Mouse (Mus musculus) frontal cortex, adult (tissue): ENCODE results near the gene Gpr63.
"Not testable (repeated sequence)": the region's sequence is repeated elsewhere in the genome, so short reads cannot be mapped to it uniquely, and the experiment has no call there.

Source experiments
- ATAC-seq: cut with Nextera tagmentation; 2 replicates; pipeline ENCODE4 v1.9.2; 2017; ENCODE audit warnings: mild to moderate bottlenecking, moderate library complexity, mixed read lengths; ENCODE audit not compliant: low TSS enrichment

Gpr63 gene

DNA sequence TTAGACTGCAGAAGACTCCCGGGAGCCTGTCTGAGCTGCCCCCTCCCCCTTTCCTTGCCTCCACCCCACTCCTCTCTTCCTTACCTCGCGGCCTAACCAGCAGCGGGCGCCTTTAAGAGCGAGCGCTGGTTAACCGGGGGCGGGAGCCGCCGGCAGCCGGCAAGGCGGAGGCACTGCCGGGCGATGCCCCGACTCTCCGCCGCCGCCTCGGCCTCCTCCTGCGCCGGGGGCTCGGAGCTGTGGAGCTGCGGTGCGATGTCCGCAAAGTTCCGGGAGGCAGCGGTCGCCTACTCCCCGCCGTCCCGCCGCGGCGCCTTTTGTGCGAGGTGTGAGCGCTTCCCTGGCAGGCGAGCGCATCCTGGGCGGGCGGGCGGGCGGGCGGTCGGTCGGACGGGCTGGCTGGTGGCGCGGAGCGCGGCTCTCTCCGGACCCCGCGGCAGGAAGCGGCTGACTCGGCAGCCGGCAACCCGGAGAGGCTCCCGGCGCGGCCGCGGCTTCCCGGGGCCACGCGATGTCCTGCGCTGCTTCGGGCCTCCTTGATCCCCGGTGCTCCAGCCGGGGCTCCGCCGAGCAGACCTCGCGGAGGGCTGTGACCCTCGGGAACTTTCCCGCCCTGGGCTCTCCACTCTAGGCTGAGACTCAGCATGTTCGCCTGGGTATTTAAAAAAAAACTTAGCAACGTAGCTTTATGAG is at the start of gene Gpr63:
Gene Gpr63 (plus strand): TSS at position 109 of the 693 bp plus-strand sequence.
- peak; percentile 94 for ATAC-seq

DNA sequence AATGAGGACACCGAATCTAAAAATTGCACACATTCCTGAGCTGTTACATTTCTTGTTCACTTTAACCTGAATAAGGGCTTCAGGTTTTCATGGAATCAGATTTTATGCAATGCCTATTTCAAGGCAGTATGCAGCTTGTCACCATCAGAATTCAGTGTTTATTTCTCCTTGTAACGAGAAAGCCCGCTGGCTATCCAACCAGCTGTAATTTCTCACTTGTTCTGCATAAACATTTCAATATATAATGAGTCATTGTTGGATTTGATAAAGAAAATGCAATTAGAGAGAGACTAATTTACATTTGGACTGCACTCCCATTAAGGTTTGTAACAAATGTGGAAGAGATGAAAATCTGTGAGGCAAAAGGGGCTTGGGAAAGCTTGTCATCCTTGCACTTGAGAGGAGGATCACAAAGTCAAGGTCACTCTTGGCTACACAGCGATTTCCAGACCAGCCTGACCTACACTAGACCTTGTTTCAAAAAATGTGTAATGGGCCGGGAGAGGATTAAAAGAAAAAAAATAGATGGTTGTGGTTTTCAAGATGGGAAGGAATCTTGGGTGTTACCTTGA is 46.1 kb upstream of the Gpr63 start:
- ATAC-seq = peak; percentile 27; the same call in 1 of the 2 replicates

DNA sequence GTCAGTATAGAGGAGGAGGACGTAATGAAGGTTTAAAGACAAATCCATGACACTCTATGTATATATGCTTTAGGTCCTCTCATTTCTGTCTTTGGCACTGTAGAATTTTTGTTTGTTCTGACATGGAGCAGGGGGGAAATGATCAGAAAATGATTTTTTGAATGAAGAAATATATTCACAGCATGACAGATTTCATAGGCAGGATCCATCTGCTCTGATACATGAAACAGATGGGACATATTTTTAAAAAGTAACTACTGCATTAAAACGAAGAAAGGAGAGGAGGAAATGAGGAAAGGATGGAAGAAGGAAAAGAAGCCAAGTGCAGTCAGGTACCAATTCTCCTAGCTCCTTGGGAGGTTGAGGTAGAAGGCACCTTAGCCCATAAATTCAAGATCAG is 41.5 kb upstream of the Gpr63 start:
- peak; percentile 62 for ATAC-seq

DNA sequence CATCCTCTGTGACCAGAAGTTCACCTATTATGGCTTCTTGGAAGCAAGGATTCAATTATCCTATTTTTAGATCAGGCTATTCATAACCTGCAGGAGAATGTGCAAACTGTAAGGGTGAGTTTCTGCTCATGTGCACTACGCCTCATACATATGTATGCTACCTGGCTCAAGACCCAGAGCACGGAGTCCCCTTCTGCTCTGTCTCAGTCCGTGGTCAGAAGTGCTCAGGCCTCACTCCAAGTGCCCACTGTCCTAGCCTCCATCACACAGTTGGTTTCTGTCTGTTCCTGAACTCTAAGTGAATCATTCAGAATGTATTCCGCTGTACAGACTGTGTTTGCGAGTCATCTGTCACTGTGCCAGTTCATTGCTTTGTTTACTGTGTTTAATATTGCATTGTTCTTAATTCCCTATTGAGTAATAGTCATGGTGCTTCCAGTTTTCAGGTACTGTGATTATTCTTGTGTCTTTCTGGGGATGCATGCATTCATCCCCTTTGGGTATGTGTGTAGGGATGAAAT is 37.9 kb upstream of the Gpr63 start:
- no peak for ATAC-seq

DNA sequence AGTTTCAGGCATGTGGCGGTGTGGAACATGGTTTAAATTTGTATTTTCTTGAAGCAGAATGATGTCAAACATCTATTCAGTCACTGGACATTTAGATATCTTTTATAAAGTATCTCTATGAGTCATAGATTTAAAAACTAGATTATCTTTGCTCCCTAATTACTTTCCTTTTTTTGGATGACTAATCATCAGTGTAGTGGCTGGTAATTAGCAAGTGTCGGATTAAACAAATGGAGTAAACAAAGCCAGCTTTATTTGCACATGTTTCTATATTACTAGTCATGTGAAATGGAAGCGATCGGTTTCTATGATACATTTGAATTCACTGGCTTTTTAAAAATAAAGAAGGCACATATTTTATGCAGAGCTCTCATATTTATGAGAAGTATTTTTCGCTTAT is 37.3 kb upstream of the Gpr63 start:
- no peak for ATAC-seq

DNA sequence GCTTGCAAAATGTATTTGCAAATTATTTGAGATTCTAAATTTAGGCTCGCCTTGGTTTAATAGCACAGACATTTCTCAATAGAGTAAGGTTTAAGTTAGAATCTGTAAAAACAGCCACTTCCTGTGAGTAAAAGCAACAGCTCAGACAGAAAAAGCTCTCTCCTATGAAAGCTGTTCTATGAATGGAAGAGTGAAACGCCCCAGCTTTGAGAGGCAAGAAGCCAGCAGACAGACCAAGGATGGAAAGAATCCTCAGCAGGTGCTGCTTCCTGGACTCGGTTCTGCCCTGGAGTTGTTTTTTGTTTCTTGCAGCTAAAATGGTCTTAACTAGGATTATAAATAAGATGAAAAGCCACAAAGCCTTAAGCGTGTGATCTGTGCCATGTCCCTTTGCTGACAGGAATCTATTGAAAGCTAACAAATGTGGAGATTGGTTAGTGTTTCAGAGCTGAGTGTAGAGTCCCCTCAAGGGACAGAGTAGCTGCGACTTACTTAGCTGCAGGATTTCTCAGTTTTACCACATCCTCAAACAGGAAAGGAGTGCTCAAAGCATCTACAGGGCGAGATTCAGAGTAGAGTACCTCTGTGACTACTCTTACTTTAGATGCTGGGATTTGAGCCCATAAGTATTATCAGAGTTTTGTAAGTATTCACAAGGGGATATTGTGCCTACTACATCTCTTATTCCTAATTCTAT is 23.3 kb upstream of the Gpr63 start:
- peak; percentile 98 for ATAC-seq

DNA sequence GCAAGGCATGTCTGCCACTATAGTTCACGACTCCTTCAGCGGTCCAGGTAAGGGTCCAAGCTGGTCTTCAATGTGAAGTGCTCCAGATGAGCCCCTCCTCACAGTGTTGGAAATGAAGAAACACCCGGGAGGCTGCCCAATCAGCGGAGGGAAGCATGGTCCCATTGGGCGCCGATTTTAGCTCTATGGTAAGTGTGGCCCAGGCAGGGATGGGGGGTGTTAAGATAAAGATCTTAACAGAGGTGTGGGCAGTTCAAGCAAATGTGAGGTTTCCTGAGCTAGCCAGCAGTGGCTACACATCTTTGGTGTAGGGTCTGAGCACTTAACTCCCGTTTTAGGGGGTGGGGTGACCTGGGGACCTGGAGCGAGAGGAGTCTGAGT is 299 bp upstream of the Gpr63 start:
- ATAC-seq = peak; percentile 58

DNA sequence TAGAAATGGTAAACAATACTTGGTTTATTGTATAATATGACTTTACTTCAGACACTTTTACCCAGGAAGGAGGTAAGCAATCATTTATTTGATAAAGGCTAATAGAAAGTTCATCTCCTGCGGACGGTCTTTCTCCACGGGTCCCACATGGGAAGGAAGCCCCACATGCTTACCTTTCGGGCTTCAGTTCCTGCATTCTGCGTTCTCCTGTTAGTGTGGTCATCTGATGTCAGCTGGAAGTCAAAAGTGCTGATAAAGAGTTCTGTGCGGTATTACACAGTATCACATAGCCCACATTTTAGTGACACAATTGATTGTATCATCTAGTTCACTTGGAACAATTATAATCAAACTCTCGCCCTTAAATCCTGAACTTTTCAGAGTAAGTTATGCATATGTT is 1.0 kb downstream of the Gpr63 start:
- no peak for ATAC-seq

DNA sequence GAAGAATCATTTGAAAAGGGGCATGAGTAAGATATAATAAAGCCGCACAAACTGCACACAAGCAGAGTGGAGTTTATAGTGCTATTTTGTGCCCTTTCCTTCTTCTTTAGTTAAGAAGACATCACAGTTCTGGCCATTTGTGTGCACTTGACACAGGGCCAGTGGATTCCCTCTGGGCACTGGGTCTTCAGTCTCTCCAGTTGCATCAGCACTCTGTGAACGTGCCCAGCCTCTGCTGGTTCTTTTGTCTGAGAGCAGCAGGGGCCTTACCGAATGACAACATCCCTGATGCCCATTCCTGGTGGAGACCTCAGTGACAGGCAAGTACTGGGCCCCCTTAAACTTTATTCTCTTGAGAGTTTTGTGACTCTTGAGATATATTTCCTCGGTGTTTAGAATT is 12.4 kb downstream of the Gpr63 start:
- no peak for ATAC-seq

DNA sequence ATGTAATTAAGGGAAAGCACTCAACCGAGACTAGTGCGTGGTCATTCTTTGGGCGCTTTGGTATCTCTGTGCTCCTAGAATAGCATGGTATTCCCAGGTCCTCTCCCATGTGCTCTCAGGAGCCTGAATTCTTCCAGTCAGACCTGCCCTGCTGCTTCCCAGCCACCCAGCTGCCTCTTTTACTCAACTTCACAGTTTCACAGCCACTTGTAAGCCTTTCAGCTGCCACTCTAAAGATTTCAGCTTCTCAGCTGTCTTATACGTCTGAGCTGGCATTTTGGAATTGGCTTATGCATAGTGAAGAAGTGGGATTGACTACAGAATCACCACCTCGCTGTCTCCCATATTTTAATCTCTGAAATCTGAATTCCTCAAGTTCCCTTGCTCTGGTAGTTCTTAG is 19.4 kb downstream of the Gpr63 start:
- ATAC-seq = peak; percentile 68

DNA sequence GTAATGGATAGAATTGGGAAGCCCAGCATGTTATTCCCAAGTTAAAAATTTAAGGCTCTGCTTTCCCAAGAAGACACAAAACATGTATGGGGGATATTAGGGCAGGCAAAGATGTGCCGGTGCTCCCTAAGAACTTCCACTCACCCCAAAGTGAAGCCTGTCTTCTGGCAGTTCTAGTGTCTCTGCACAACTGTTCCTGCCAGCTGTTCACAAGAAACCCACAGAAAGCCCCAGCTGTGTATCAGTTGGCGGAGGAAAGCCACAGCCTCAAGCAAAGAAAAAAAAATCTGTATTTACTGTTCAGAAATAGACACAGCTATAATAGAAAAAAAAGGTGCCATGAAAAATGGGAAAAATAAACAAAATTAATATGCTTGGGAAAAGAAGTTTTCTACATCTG is 25.3 kb downstream of the Gpr63 start:
- ATAC-seq = no peak

DNA sequence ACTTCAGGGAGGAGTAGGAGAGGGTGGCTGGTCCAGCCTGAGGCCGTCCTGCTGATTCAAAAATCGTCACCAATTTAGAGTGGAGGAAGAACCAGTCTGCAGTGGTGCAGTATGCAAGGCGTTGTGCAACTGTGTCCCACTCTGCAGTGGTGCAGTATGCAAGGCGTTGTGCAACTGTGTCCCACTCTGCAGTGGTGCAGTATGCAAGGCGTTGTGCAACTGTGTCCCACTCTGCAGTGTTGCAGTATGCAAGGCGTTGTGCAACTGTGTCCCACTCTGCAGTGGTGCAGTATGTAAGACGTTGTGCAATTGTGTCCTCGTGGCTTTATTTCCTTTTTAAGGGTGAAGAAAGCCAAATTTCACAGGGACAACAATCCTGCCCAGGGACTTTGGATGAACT is 43.1 kb downstream of the Gpr63 start:
- ATAC-seq = not testable (repeated sequence)

DNA sequence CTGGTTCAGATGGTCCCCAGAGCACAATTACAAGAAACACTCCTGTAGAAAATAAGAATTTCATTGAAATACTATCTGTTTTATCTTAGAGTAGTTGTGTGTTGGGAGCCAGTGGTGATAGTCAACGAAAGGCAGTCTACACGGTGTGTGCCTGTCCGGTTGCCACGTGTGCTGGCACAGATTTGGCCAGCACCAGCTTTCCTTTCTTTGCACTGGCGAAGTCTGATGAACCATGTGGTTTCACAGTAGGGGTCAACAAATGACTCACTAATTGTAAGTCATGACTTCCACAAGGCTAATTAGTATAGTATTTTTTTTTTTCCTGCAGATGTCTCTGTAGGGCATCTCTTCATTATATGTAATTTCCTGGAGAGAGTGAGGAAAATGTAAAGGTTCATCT is 45.6 kb downstream of the Gpr63 start:
- ATAC-seq = no peak

DNA sequence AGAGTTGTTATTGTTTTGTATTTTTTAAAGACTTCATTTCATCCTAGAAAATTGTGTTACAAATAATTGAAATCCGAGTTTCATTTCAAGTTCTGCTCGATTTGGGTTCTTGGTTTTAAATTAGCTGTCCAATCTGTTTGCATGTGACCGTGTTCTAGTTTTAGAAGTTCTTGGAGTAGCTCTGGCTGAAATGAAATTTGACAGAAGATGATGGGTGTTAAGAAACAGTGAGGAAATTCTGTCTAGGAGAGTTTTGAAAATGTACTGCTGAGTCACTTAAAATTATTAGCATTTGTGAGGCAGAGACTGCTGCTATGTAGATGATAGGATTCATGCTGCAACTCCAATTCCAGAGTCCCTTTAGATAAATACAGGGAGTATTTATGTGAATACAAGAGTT is 46.5 kb downstream of the Gpr63 start:
- peak; percentile 76 for ATAC-seq

DNA sequence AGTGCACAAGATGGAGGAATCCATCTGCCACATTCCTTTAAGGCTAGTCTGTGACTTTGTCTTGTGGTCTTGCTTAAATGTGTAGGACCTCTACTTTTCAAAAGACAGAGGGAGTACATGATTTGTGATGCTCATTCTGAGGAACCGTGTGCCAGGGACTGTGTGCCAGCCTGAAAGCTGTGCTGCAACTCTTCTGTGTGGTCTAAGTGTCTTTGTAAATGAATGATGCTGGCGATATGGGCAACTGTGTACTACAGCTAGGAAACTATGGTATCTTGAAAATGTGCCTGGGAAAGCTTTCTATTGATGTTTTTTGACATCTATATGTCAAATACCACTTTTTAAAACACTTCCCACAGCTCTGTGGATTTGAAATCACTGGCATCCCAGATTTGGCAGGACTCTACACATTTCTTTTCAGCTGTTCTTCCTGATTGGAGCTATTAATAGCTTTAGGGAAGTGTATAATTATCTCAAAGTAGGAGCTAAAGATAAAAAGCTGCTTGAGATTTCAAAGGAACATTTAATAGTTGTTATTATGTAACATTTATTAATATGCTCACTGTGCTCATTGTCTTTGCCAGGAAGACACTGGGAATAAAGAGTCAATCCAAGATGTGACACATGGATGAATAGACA is 48.9 kb downstream of the Gpr63 start:
- ATAC-seq = peak; percentile 91

DNA sequence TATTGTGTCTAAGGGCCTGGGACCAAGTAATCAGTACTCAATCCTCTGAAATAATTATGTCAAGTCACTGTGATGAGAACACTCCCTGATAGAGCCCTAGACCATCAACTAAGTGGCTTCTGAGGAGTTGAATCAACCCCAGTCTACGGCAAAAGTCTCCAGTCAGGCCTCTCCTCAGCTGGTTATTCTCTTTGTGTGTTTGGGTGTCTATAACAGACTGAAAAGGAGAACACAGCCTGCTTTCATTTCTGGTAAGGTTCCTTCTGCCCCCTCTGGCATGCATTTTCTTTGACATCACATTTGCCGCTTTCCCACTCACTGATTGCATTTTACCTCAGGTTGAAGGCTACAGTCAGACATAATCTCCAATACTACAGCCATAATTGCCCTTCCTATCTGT is 62.0 kb downstream of the Gpr63 start:
- 0 out of 2 replicates have a peak, but pooled peaks have one; percentile 24 for ATAC-seq

DNA sequence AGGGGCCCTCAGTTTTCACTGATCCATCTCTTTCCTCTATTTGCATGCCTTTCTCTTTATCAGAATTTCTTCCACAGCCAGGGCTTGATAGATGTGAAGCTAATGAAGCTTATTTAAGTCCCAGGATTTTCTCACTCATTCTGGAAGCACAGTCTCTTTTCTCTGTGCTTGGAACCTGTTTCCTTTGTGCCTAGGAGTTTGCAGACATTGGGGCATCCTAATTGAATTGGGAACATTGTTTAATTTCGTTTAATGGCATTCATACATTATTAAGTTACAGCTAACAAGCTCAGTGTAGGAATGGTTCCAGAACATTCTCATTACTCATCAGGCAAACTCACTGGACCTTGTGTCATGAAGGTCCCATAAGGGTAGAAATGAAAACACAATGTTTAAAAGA is 62.5 kb downstream of the Gpr63 start:
- no peak for ATAC-seq

DNA sequence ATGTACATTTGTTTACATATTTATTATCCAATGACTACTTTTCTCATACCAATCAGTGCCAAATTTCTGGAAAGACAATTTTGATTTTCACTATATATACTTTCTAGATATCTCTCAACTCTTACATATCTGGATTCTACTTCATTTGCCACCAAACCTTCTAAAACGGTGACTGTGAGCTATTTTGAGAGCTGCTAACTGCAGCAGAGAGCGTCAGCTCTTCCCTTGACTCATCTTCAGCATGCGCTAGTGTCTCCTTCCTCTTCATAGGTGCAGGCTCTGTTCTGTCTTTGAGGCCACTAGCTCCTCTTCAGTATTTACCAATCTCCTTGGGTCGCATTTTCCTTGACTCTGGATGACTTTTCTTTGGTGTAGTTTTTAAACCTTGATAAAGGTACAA is 63.7 kb downstream of the Gpr63 start:
- peak; percentile 98 for ATAC-seq

DNA sequence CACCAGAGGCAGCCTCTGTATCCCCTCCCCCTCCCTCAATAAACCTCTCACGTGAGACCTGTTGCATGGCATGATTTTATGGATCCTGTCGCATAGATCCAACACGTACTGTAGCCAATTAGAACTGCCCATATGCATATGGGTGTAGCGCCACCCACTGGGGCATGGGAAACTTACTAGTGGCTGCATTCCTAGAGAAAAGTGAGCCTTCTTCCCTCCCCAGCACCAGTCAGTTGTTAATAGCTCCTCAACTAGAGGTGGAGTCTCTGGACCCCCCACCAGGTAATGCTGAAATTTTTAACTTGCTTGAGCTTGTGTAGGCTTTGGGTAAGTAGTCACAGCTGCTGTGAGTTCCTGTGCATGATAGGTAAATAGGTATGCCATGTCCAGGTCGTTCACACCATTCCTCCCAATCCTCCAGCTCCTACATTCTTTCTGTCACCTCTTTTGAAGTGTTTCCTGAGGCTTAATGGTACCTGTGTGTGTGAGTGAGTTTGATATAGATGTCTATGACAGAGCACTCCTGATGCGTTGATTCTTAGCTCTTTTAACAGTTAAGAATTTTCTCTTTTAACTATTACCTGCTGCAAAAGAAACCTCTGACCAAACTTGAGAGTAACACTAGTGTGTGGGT is 69.1 kb downstream of the Gpr63 start:
- ATAC-seq = 0 out of 2 replicates have a peak, but pooled peaks have one; percentile 64

DNA sequence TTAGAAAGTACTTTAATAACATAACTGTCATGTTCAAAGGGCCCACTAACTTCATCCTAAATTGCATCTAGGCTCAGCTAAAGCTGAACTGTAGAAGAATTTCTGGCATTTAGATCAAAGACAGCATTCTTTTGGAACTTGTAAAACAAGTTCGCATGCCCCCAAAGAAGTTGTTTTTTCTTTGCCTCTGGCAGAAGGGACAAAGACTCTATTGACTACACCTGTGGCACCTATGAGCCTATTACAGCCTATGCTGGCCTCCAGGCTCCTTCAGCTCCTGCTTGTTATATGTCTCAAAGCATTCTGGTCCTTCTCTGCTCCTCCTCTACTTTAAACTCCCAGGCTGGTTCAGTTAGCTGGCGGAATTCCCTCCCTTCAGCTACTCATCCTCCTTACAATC is 69.6 kb downstream of the Gpr63 start:
- no peak for ATAC-seq

DNA sequence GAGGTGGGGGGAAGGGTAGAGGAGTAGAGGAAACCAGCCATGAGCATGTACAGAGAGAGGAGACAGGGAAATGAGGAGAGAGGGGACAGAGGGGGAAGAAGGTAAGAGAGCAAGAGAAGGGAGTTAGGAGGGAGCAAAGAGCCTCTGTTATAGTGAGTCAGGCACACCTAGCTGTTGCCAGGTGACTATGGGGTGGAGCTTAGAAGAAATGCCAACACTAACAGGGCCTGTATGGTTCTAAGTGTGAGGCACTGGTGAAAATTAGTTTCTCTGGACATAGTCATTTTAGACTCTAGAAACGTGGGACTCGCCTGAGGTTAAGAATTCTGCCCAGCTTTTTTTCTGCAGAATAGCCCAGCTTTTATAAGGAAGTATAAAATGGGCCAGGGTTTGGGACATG is 71.1 kb downstream of the Gpr63 start:
- no peak for ATAC-seq

DNA sequence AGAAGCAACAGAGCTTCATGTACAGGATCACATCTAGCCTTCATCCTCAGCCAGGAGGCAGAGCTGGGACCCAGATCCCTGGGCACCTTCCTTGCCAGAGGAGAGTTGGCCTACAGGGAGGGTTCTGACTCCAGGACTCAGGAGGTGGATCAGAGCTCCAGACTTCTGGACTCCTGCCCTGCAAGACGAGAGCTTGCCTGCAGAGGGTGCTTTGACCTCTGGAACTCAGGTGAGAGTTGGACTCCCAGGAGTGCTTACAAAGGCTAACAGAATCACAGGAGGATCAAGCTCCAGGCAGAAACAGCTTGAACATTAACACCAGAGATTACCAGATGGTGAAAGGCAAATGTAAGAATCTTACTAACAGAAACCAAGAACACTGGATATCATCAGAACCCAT is 89.3 kb downstream of the Gpr63 start:
- ATAC-seq = not testable (repeated sequence)
